Mouse (Mus musculus) forebrain, embryonic 11.5 days (tissue): Measurements from ENCODE around the gene Gm45521. TPM values are rescaled to one million over a fixed set of nuclear protein-coding genes. Genes with fewer than 3 reads are reported as not detected.

Source experiments
- ATAC-seq: fragments of 200-750 bp; cut with Nextera tagmentation; replicated peaks from 2 replicates; pipeline ENCODE4 v1.8.0; 2017; ENCODE audit warnings: moderate TSS enrichment; ENCODE audit not compliant: low FRiP score
- DNase-seq: peaks from one replicate; pipeline ENCODE4 v3.0.0-alpha.2; 2017; ENCODE audit warnings: low spot score
- H3K27ac ChIP-seq: fragments of 300-500 bp; sonication (generic); 2 replicates; pipeline ENCODE4 v1.5.1; 2014; ENCODE audit warnings: low read depth, low read length
- H3K27me3 ChIP-seq: fragments of 300-500 bp; sonication (generic); 2 replicates; pipeline ENCODE4 v1.6.1; 2014; ENCODE audit warnings: mild to moderate bottlenecking, low read length, mixed read lengths; ENCODE audit not compliant: control insufficient read depth, insufficient read depth
- H3K36me3 ChIP-seq: fragments of 300-500 bp; sonication (generic); 2 replicates; pipeline ENCODE4 v1.6.1; 2014; ENCODE audit warnings: mild to moderate bottlenecking, low read length, moderate library complexity, mixed read lengths; ENCODE audit not compliant: control insufficient read depth, insufficient read depth
- H3K4me1 ChIP-seq: fragments of 300-500 bp; sonication (generic); replicated peaks from 2 replicates; pipeline ENCODE4 v1.6.1; 2014; ENCODE audit warnings: low read length, mixed read lengths; ENCODE audit not compliant: control insufficient read depth, insufficient read depth
- H3K4me2 ChIP-seq: fragments of 300-500 bp; sonication (generic); 2 replicates; pipeline ENCODE4 v1.6.1; 2014; ENCODE audit warnings: low read depth, mild to moderate bottlenecking, low read length, moderate library complexity, mixed read lengths; ENCODE audit not compliant: severe bottlenecking
- H3K4me3 ChIP-seq: fragments of 300-500 bp; sonication (generic); 2 replicates; pipeline ENCODE4 v1.5.1; 2014; ENCODE audit warnings: low read depth, low read length
- H3K9ac ChIP-seq: fragments of 300-500 bp; sonication (generic); 2 replicates; pipeline ENCODE4 v1.6.1; 2014; ENCODE audit warnings: low read length
- H3K9me3 ChIP-seq: fragments of 300-500 bp; sonication (generic); 2 replicates; pipeline ENCODE4 v1.6.1; 2016; ENCODE audit warnings: low read length, mixed read lengths; ENCODE audit not compliant: control insufficient read depth
- WGBS: fragments of 180-500 bp; shearing (Covaris S2); extraction: QIAGEN DNeasy Blood & Tissue Kit; methylation state at CpG from one replicate; pipeline ENCODE4 v1.1.7; 2014; 5-methylcytosine and 5-hydroxymethylcytosine counted together
- polyA plus RNA-seq: library from polyadenylated mRNA; unstranded; fragments of >200 nt; fragmentation: Nextera tagmentation; extraction: Ambion mirVana; gene quantifications from 2 replicates; pipeline ENCODE4 v1.2.1, GENCODE M21; 2014

The Gm45521 gene
- polyA plus RNA-seq, 1 experiment from 2014 or later, result not detected

- no peaks in the 10 kb centered on the region for H3K27me3 ChIP-seq
- no peak overlapping the region for H3K4me3 ChIP-seq
- ATAC-seq (no peak), DNase-seq (no peak)
- peaks cover 4% of the 10 kb centered on the region; the same call in 1 of the 2 replicates for H3K36me3 ChIP-seq
- WGBS, result 79% methylated on average over 1 of the region's 1 CpGs
- H3K9ac ChIP-seq, result no peak overlapping the region
- H3K4me2 ChIP-seq, result no peak overlapping the region
- H3K9me3 ChIP-seq, result no peaks in the 10 kb centered on the region
- H3K27ac ChIP-seq, result no peak overlapping the region
- H3K4me1 ChIP-seq, result no peaks in the 10 kb centered on the region
Observed at GRCm38 (mm10) chr14:7928362-7928761, 28.7 kb upstream of the Gm45521 start.

- ATAC-seq (no peak), DNase-seq (no peak)
- Histone ChIP-seq H3K4me2 (no peak overlapping the region), H3K27ac (no peak overlapping the region), H3K36me3 (peaks cover 4% of the 10 kb centered on the region; the same call in 1 of the 2 replicates), H3K9me3 (no peaks in the 10 kb centered on the region), H3K9ac (no peak overlapping the region), H3K4me3 (no peak overlapping the region), H3K4me1 (no peaks in the 10 kb centered on the region), H3K27me3 (no peaks in the 10 kb centered on the region)
- WGBS, result 93% methylated on average over 7 of the region's 7 CpGs
Observed at GRCm38 (mm10) chr14:7929029-7929428, 28.1 kb upstream of the Gm45521 start.

- no peak overlapping the region for H3K9ac ChIP-seq
- no peaks in the 10 kb centered on the region; the same call in 1 of the 2 replicates for H3K36me3 ChIP-seq
- H3K4me1 ChIP-seq, result no peaks in the 10 kb centered on the region
- DNase-seq (no peak), ATAC-seq (no peak)
- H3K4me3 ChIP-seq, result no peak overlapping the region
- H3K4me2 ChIP-seq, result no peak overlapping the region
- H3K27me3 ChIP-seq, result no peaks in the 10 kb centered on the region
- no peak overlapping the region for H3K27ac ChIP-seq
- 90% methylated on average over 4 of the region's 4 CpGs for WGBS
- no peaks in the 10 kb centered on the region for H3K9me3 ChIP-seq
Observed at GRCm38 (mm10) chr14:7932151-7932550, 24.9 kb upstream of the Gm45521 start.

GRCm38 (mm10) chr14:7934166-7934565, 22.9 kb upstream of the Gm45521 start:
- Histone ChIP-seq H3K27me3 (no peaks in the 10 kb centered on the region), H3K36me3 (no peaks in the 10 kb centered on the region; the same call in 1 of the 2 replicates), H3K4me3 (no peak overlapping the region), H3K4me2 (no peak overlapping the region), H3K27ac (no peak overlapping the region), H3K4me1 (no peaks in the 10 kb centered on the region), H3K9ac (no peak overlapping the region), H3K9me3 (no peaks in the 10 kb centered on the region)
- WGBS, result 93% methylated on average over 7 of the region's 7 CpGs
- ATAC-seq, result no peak
- no peak for DNase-seq

- Histone ChIP-seq H3K27me3 (no peaks in the 10 kb centered on the region), H3K4me2 (no peak overlapping the region), H3K9ac (no peak overlapping the region), H3K27ac (no peak overlapping the region), H3K4me1 (no peaks in the 10 kb centered on the region), H3K9me3 (no peaks in the 10 kb centered on the region), H3K4me3 (no peak overlapping the region), H3K36me3 (no peaks in the 10 kb centered on the region; the same call in 1 of the 2 replicates)
- DNase-seq (no peak), ATAC-seq (no peak)
- 24% methylated on average over 17 of the region's 17 CpGs for WGBS
Observed at GRCm38 (mm10) chr14:7937052-7937630, 19.9 kb upstream of the Gm45521 start.

GRCm38 (mm10) chr14:7938809-7939784, 18.0 kb upstream of the Gm45521 start:
- no peak overlapping the region for H3K4me2 ChIP-seq
- no peaks in the 10 kb centered on the region for H3K9me3 ChIP-seq
- no peaks in the 10 kb centered on the region for H3K27me3 ChIP-seq
- no peak overlapping the region for H3K9ac ChIP-seq
- DNase-seq, result no peak
- H3K36me3 ChIP-seq, result peaks cover 3% of the 10 kb centered on the region; the same call in 1 of the 2 replicates
- 95% methylated on average over 19 of the region's 19 CpGs for WGBS
- no peak for ATAC-seq
- H3K4me3 ChIP-seq, result no peak overlapping the region
- H3K27ac ChIP-seq, result no peak overlapping the region
- no peaks in the 10 kb centered on the region for H3K4me1 ChIP-seq

- WGBS, result 80% methylated on average over 5 of the region's 5 CpGs
- H3K36me3 ChIP-seq, result peaks cover 3% of the 10 kb centered on the region; the same call in 1 of the 2 replicates
- ATAC-seq, result no peak
Observed at GRCm38 (mm10) chr14:7941413-7941812, 15.7 kb upstream of the Gm45521 start.

GRCm38 (mm10) chr14:7943101-7943800, 13.8 kb upstream of the Gm45521 start:
- H3K4me2 ChIP-seq, result no peak overlapping the region
- no peak overlapping the region for H3K27ac ChIP-seq
- no peak overlapping the region for H3K9ac ChIP-seq
- 83% methylated on average over 7 of the region's 7 CpGs for WGBS
- peaks cover 3% of the 10 kb centered on the region; the same call in 1 of the 2 replicates for H3K36me3 ChIP-seq
- no peaks in the 10 kb centered on the region for H3K9me3 ChIP-seq
- no peak for ATAC-seq
- DNase-seq, result no peak
- no peaks in the 10 kb centered on the region for H3K4me1 ChIP-seq
- no peaks in the 10 kb centered on the region for H3K27me3 ChIP-seq
- no peak overlapping the region for H3K4me3 ChIP-seq

More at GRCm38 (mm10) chr14:7941413-7941812, 15.7 kb upstream of the Gm45521 start:
- H3K4me2 ChIP-seq, result no peak overlapping the region
- H3K27me3 ChIP-seq, result no peaks in the 10 kb centered on the region
- H3K9me3 ChIP-seq, result no peaks in the 10 kb centered on the region
- no peak for DNase-seq
- no peak overlapping the region for H3K4me3 ChIP-seq
- H3K4me1 ChIP-seq, result no peaks in the 10 kb centered on the region
- H3K9ac ChIP-seq, result no peak overlapping the region
- H3K27ac ChIP-seq, result no peak overlapping the region
